8 mouse cellular contexts compared by ENCODE assay signal in the genomic region with DNA sequence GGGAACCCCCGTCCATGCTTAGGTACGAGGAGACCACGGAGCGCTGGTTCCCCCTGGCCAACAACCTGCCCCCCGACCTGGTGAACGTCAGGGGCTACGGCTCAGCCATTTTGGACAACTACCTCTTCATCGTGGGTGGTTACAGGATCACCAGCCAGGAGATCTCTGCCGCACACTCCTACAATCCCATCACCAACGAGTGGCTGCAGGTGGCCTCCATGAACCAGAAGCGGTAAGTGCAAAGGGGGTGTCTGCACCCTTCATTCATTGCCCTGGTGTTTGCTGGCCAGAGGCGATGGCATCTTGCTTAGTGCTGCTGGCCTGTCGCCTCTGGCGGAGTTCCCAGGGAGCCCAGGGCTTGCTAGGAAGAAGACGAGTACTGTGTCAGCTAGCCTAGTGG. TPM values are rescaled to one million over a fixed set of nuclear protein-coding genes. Genes with fewer than 3 reads are reported as not detected.
A peak's percentile ranks its signal among the peaks of the same experiment; 100 is the strongest.
DNase-seq lines count a peak whose midpoint lies in the region; ATAC-seq and TF ChIP-seq lines count a peak whose summit lies in the region.

No protein-coding gene starts in this region.

- DNase-seq in urinary bladder, adult 2 months (ENCODE audit: low spot score), result peak; percentile 40
- no peak for DNase-seq in urinary bladder, postnatal 4 days (ENCODE audit: low spot score in 2 of 2)
- DNase-seq in embryonic facial prominence, embryonic 10.5 days (ENCODE audit: low spot score), result peak; percentile 43
- peak; percentile 25 for DNase-seq in testis, postnatal 14 days (ENCODE audit: low spot score)

- peak; percentile 26 for ATAC-seq in granulocyte monocyte progenitor cell, adult 5-6 weeks (replicated peaks; ENCODE audit: poor library complexity, severe bottlenecking)
- no peak for ATAC-seq in intestine, postnatal 0 days
- no peak for ATAC-seq in limb, embryonic 12.5 days (ENCODE audit: insufficient number of reproducible peaks, insufficient read depth, low FRiP score, low TSS enrichment, low read depth)
- no peak; the same call in none of the 2 replicates for ATAC-seq in midbrain, embryonic 15.5 days (replicated peaks)

- peak overlapping the region; percentile 91 for H3K27ac ChIP-seq in embryonic facial prominence, embryonic 10.5 days (replicated peaks)
- H3K27ac ChIP-seq in intestine, postnatal 0 days (ENCODE audit: low read depth, low read length), result peak overlapping the region; percentile 75
- H3K27ac ChIP-seq in limb, embryonic 12.5 days, result peak overlapping the region; percentile 89; the same call in 1 of the 2 replicates
- peak overlapping the region; percentile 94 for H3K27ac ChIP-seq in midbrain, embryonic 15.5 days

- peaks cover 21% of the 10 kb centered on the region for H3K27me3 ChIP-seq in embryonic facial prominence, embryonic 10.5 days (replicated peaks; ENCODE audit: low read depth, poor library complexity, severe bottlenecking)
- no peaks in the 10 kb centered on the region for H3K27me3 ChIP-seq in intestine, postnatal 0 days (replicated peaks; ENCODE audit: control insufficient read depth, insufficient read depth, low read length)
- peaks cover 7% of the 10 kb centered on the region; the same call in 1 of the 2 replicates for H3K27me3 ChIP-seq in limb, embryonic 12.5 days
- H3K27me3 ChIP-seq in midbrain, embryonic 15.5 days (replicated peaks), result no peaks in the 10 kb centered on the region

- no peaks in the 10 kb centered on the region for H3K9me3 ChIP-seq in embryonic facial prominence, embryonic 10.5 days
- no peaks in the 10 kb centered on the region for H3K9me3 ChIP-seq in intestine, postnatal 0 days (ENCODE audit: control insufficient read depth)
- H3K9me3 ChIP-seq in limb, embryonic 12.5 days, result no peaks in the 10 kb centered on the region
- H3K9me3 ChIP-seq in midbrain, embryonic 15.5 days, result no peaks in the 10 kb centered on the region

- peak overlapping the region; percentile 99 for H3K4me2 ChIP-seq in intestine, postnatal 0 days (replicated peaks; ENCODE audit: low read depth)
- H3K4me2 ChIP-seq in limb, embryonic 12.5 days, result peak overlapping the region; percentile 100
- H3K4me2 ChIP-seq in midbrain, embryonic 15.5 days, result peak overlapping the region; percentile 92

- 4% methylated on average over 15 of the region's 15 CpGs for WGBS in embryonic facial prominence, embryonic 10.5 days
- WGBS in intestine, postnatal 0 days, result 2% methylated on average over 15 of the region's 15 CpGs
- WGBS in limb, embryonic 12.5 days, result 3% methylated on average over 15 of the region's 15 CpGs
- WGBS in midbrain, embryonic 15.5 days, result 2% methylated on average over 15 of the region's 15 CpGs

- TF ChIP-seq CTCF in intestine, postnatal 0 days (IDR thresholded peaks at IDR 0.05; ENCODE audit: low read depth), result no peak

- H3K4me3 ChIP-seq in embryonic facial prominence, embryonic 10.5 days, result peak overlapping the region; percentile 67
- peak overlapping the region; percentile 86 for H3K4me3 ChIP-seq in intestine, postnatal 0 days (ENCODE audit: low read depth, low read length)
- peak overlapping the region; percentile 82 for H3K4me3 ChIP-seq in limb, embryonic 12.5 days (replicated peaks)
- peak overlapping the region; percentile 87 for H3K4me3 ChIP-seq in midbrain, embryonic 15.5 days

- H3K9ac ChIP-seq in intestine, postnatal 0 days (ENCODE audit: low read depth, low read length), result peak overlapping the region; percentile 83
- H3K9ac ChIP-seq in limb, embryonic 12.5 days (replicated peaks), result peak overlapping the region; percentile 88
- H3K9ac ChIP-seq in midbrain, embryonic 15.5 days, result peak overlapping the region; percentile 95

- H3K4me1 ChIP-seq in embryonic facial prominence, embryonic 10.5 days, result peaks cover 54% of the 10 kb centered on the region
- no peaks in the 10 kb centered on the region for H3K4me1 ChIP-seq in intestine, postnatal 0 days (replicated peaks; ENCODE audit: control insufficient read depth, insufficient read depth, low read length)
- peaks cover 30% of the 10 kb centered on the region for H3K4me1 ChIP-seq in limb, embryonic 12.5 days (replicated peaks)
- H3K4me1 ChIP-seq in midbrain, embryonic 15.5 days, result peaks cover 34% of the 10 kb centered on the region

- peaks cover 25% of the 10 kb centered on the region for H3K36me3 ChIP-seq in embryonic facial prominence, embryonic 10.5 days (replicated peaks)
- H3K36me3 ChIP-seq in intestine, postnatal 0 days (ENCODE audit: control insufficient read depth, insufficient read depth), result no peaks in the 10 kb centered on the region; the same call in 1 of the 2 replicates
- H3K36me3 ChIP-seq in limb, embryonic 12.5 days, result peaks cover 15% of the 10 kb centered on the region; the same call in 1 of the 2 replicates
- H3K36me3 ChIP-seq in midbrain, embryonic 15.5 days (replicated peaks), result no peaks in the 10 kb centered on the region

RNA-seq across cellular contexts. Expression of gene Klhl42, which starts 1.0 kb away (rescaled TPM):
- polyA plus RNA-seq in urinary bladder, adult 2 months (2012; rRNA removed), result 18.4 and 21.9 TPM in 2 replicates
- 6.5 and 6.8 TPM in 2 replicates for polyA plus RNA-seq in embryonic facial prominence, embryonic 10.5 days (2016; fragmentation: Nextera tagmentation; extraction: Ambion mirVana)
- 6.5 and 14.0 TPM in 2 replicates for total RNA-seq in granulocyte monocyte progenitor cell, adult 5-6 weeks (2014; fragmentation: Nextera tagmentation)
- total RNA-seq in granulocyte monocyte progenitor cell, adult 5-6 weeks (2017), result 5.9 and 7.7 TPM in 2 replicates
- 3.2 and 3.6 TPM in 2 replicates for polyA plus RNA-seq in intestine, postnatal 0 days (2015; fragmentation: Nextera tagmentation; extraction: Ambion mirVana)
- polyA plus RNA-seq in limb, embryonic 12.5 days (2016; fragmentation: Nextera tagmentation; extraction: Ambion mirVana), result 9.3 and 9.6 TPM in 2 replicates
- polyA plus RNA-seq in midbrain, embryonic 15.5 days (2015; fragmentation: Nextera tagmentation; extraction: Ambion mirVana), result 7.5 and 7.6 TPM in 2 replicates

RNA-seq across cellular contexts. Expression of gene Mansc4, which starts 5.3 kb away (rescaled TPM):
- 4.3 and 4.7 TPM in 2 replicates for polyA plus RNA-seq in urinary bladder, adult 2 months (2012; rRNA removed)
- 0.62 and 2.0 TPM in 2 replicates for polyA plus RNA-seq in embryonic facial prominence, embryonic 10.5 days (2016; fragmentation: Nextera tagmentation; extraction: Ambion mirVana)
- total RNA-seq in granulocyte monocyte progenitor cell, adult 5-6 weeks (2014; fragmentation: Nextera tagmentation), result not detected in 2 replicates
- not detected in 2 replicates for total RNA-seq in granulocyte monocyte progenitor cell, adult 5-6 weeks (2017)
- polyA plus RNA-seq in intestine, postnatal 0 days (2015; fragmentation: Nextera tagmentation; extraction: Ambion mirVana), result 1.0 and 1.4 TPM in 2 replicates
- 2.5 and 2.6 TPM in 2 replicates for polyA plus RNA-seq in limb, embryonic 12.5 days (2016; fragmentation: Nextera tagmentation; extraction: Ambion mirVana)
- 0.89 and 1.0 TPM in 2 replicates for polyA plus RNA-seq in midbrain, embryonic 15.5 days (2015; fragmentation: Nextera tagmentation; extraction: Ambion mirVana)

RNA-seq across cellular contexts. Expression of gene Mrps35, which starts 49.6 kb away (rescaled TPM):
- polyA plus RNA-seq in urinary bladder, adult 2 months (2012; rRNA removed), result 51.2 and 58.6 TPM in 2 replicates
- polyA plus RNA-seq in embryonic facial prominence, embryonic 10.5 days (2016; fragmentation: Nextera tagmentation; extraction: Ambion mirVana), result 109 and 122 TPM in 2 replicates
- total RNA-seq in granulocyte monocyte progenitor cell, adult 5-6 weeks (2014; fragmentation: Nextera tagmentation), result 86.0 and 145 TPM in 2 replicates
- total RNA-seq in granulocyte monocyte progenitor cell, adult 5-6 weeks (2017), result 80.5 and 86.9 TPM in 2 replicates
- polyA plus RNA-seq in intestine, postnatal 0 days (2015; fragmentation: Nextera tagmentation; extraction: Ambion mirVana), result 89.1 and 97.3 TPM in 2 replicates
- polyA plus RNA-seq in limb, embryonic 12.5 days (2016; fragmentation: Nextera tagmentation; extraction: Ambion mirVana), result 102 and 106 TPM in 2 replicates
- polyA plus RNA-seq in midbrain, embryonic 15.5 days (2015; fragmentation: Nextera tagmentation; extraction: Ambion mirVana), result 67.8 and 78.9 TPM in 2 replicates

RNA-seq across cellular contexts. Expression of gene Rep15, which starts 59.8 kb away (rescaled TPM):
- 1.2 and 1.3 TPM in 2 replicates for polyA plus RNA-seq in urinary bladder, adult 2 months (2012; rRNA removed)
- 1.0 and 1.2 TPM in 2 replicates for polyA plus RNA-seq in embryonic facial prominence, embryonic 10.5 days (2016; fragmentation: Nextera tagmentation; extraction: Ambion mirVana)
- total RNA-seq in granulocyte monocyte progenitor cell, adult 5-6 weeks (2014; fragmentation: Nextera tagmentation), result 0.75 and 1.3 TPM in 2 replicates
- total RNA-seq in granulocyte monocyte progenitor cell, adult 5-6 weeks (2017), result not detected in 2 replicates
- 10.4 and 11.7 TPM in 2 replicates for polyA plus RNA-seq in intestine, postnatal 0 days (2015; fragmentation: Nextera tagmentation; extraction: Ambion mirVana)
- 1.6 and 2.0 TPM in 2 replicates for polyA plus RNA-seq in limb, embryonic 12.5 days (2016; fragmentation: Nextera tagmentation; extraction: Ambion mirVana)
- 0.85 and 1.1 TPM in 2 replicates for polyA plus RNA-seq in midbrain, embryonic 15.5 days (2015; fragmentation: Nextera tagmentation; extraction: Ambion mirVana)

Comparison
In these comparisons a context has a peak if more than half of its experiments do, and no peak if none do; other contexts are left out.
1. DNase-seq: peak in urinary bladder, adult 2 months (single experiment), embryonic facial prominence, embryonic 10.5 days (single experiment) and testis, postnatal 14 days (single experiment); none in urinary bladder, postnatal 4 days (0 of 2).
2. Peak in every context shown above with its lines, with median percentiles within 50 percentile points of each other: H3K27ac ChIP-seq, H3K4me3 ChIP-seq, H3K4me2 ChIP-seq and H3K9ac ChIP-seq.